In genomic region chr8:106011643-106011986, GRCm38 (mm10) we compare ENCODE assay signal across 8 mouse cellular contexts. TPM values are rescaled to one million over a fixed set of nuclear protein-coding genes. Genes with fewer than 3 reads are reported as not detected.
DNase-seq lines count a peak whose midpoint lies in the region; ATAC-seq lines count a peak whose summit lies in the region.

Ddx28 (minus strand) TSS chr8:106011882.

- no peak for DNase-seq in layer of hippocampus, adult 18-20 months (ENCODE audit: low spot score in 2 of 2)
- no peak for DNase-seq in layer of hippocampus, adult 11-12 months (ENCODE audit: low spot score)
- DNase-seq in adrenal gland, postnatal 25 days: no peak
- DNase-seq in left cerebral cortex, postnatal 10 days (ENCODE audit: extremely low spot score in 1 of 2, low spot score in 2 of 2): no peak
- no peak for DNase-seq in right cerebral cortex, adult 2 months (ENCODE audit: low spot score in 2 of 2)
- DNase-seq in embryo, embryonic 10 days (ENCODE audit: low spot score): no peak

- ATAC-seq in forebrain, embryonic 15.5 days (replicated peaks): no peak; the same call in 1 of the 2 replicates
- no peak for ATAC-seq in neural tube, embryonic 13.5 days (ENCODE audit: low read depth)

- H3K4me1 ChIP-seq in forebrain, embryonic 15.5 days: peaks cover 20% of the 10 kb centered on the region
- H3K4me1 ChIP-seq in neural tube, embryonic 13.5 days (replicated peaks): peaks cover 21% of the 10 kb centered on the region

- peak within 1 kb of the TSS; percentile 60 for H3K27ac ChIP-seq in forebrain, embryonic 15.5 days (replicated peaks)
- peak within 1 kb of the TSS; percentile 67 for H3K27ac ChIP-seq in neural tube, embryonic 13.5 days (replicated peaks)

- H3K27me3 ChIP-seq in forebrain, embryonic 15.5 days: no peaks in the 10 kb centered on the region
- H3K27me3 ChIP-seq in neural tube, embryonic 13.5 days: no peaks in the 10 kb centered on the region

- no peaks in the 10 kb centered on the region for H3K9me3 ChIP-seq in forebrain, embryonic 15.5 days
- no peaks in the 10 kb centered on the region for H3K9me3 ChIP-seq in neural tube, embryonic 13.5 days

- 0% methylated on average over 6 of the region's 6 CpGs for WGBS in forebrain, embryonic 15.5 days
- 3% methylated on average over 6 of the region's 6 CpGs for WGBS in neural tube, embryonic 13.5 days

- peak within 1 kb of the TSS; percentile 78 for H3K9ac ChIP-seq in forebrain, embryonic 15.5 days (replicated peaks)
- H3K9ac ChIP-seq in neural tube, embryonic 13.5 days: peak within 1 kb of the TSS; percentile 88

- H3K36me3 ChIP-seq in forebrain, embryonic 15.5 days: peaks cover 10% of the 10 kb centered on the region; the same call in 1 of the 2 replicates
- peaks cover 18% of the 10 kb centered on the region; the same call in 1 of the 2 replicates for H3K36me3 ChIP-seq in neural tube, embryonic 13.5 days

- peak within 1 kb of the TSS; percentile 76 for H3K4me3 ChIP-seq in forebrain, embryonic 15.5 days
- H3K4me3 ChIP-seq in neural tube, embryonic 13.5 days: peak within 1 kb of the TSS; percentile 97

- intact Hi-C loops in left cerebral cortex, postnatal 10 days (cut with DNase I): no loop called here

- peak within 1 kb of the TSS; percentile 81 for H3K4me2 ChIP-seq in forebrain, embryonic 15.5 days (replicated peaks)
- peak within 1 kb of the TSS; percentile 98 for H3K4me2 ChIP-seq in neural tube, embryonic 13.5 days

RNA-seq across cellular contexts. Expression of gene Ddx28, which starts in this region (rescaled TPM):
- total RNA-seq in layer of hippocampus, adult 18-20 months (2021): 10 to 100 TPM; 14.3 to 15.4 TPM
- 14.7 and 17.9 TPM in 2 replicates for total RNA-seq in adrenal gland, postnatal 25 days (2021)
- 22.4 and 23.0 TPM in 2 replicates for polyA plus RNA-seq in forebrain, embryonic 15.5 days (2015; fragmentation: Nextera tagmentation; extraction: Ambion mirVana)
- 10 to 100 TPM; 14.3 to 15.2 TPM for total RNA-seq in left cerebral cortex, postnatal 10 days (2021)
- polyA plus RNA-seq in neural tube, embryonic 13.5 days (2015; fragmentation: Nextera tagmentation; extraction: Ambion mirVana): 20.7 and 22.2 TPM in 2 replicates
